ENCODE assay signal across 21 mouse cellular contexts in genomic region chr8:127079244-127079805, GRCm38 (mm10). TPM values are rescaled to one million over a fixed set of nuclear protein-coding genes. Genes with fewer than 3 reads are reported as not detected.
DNase-seq lines count a peak whose midpoint lies in the region; ATAC-seq lines count a peak whose summit lies in the region.
"Had no signal": no experiment of that assay in that cellular context is flagged by ENCODE, and none has a peak within 500 bp of the region (broad histone marks: within the 10 kb centered on the region; RNA-seq: fewer than 3 reads in every experiment).

No protein-coding gene starts in this region.

- peaks cover 84% of the 10 kb centered on the region for H3K4me1 ChIP-seq in heart, embryonic 13.5 days
- peaks cover 3% of the 10 kb centered on the region for H3K4me1 ChIP-seq in midbrain, embryonic 11.5 days (ENCODE audit: control insufficient read depth, insufficient read depth, low read length)
- peaks cover 19% of the 10 kb centered on the region for H3K4me1 ChIP-seq in midbrain, embryonic 16.5 days (ENCODE audit: control insufficient read depth, insufficient read depth, low read length)
- peaks cover 52% of the 10 kb centered on the region for H3K4me1 ChIP-seq in limb, embryonic 10.5 days

- no peaks in the 10 kb centered on the region for H3K36me3 ChIP-seq in heart, embryonic 13.5 days
- H3K36me3 ChIP-seq in midbrain, embryonic 11.5 days (ENCODE audit: control insufficient read depth, insufficient read depth, low read length): no peaks in the 10 kb centered on the region
- no peaks in the 10 kb centered on the region for H3K36me3 ChIP-seq in midbrain, embryonic 16.5 days (ENCODE audit: control insufficient read depth, insufficient read depth, low read length)
- no peaks in the 10 kb centered on the region for H3K36me3 ChIP-seq in limb, embryonic 10.5 days
- H3K36me3 ChIP-seq: heart, embryonic 15.5 days; liver, embryonic 15.5 days had no signal

- no peaks in the 10 kb centered on the region for H3K27me3 ChIP-seq in heart, embryonic 13.5 days (replicated peaks)
- H3K27me3 ChIP-seq in midbrain, embryonic 11.5 days (ENCODE audit: control insufficient read depth, insufficient read depth, low read length): no peaks in the 10 kb centered on the region
- no peaks in the 10 kb centered on the region for H3K27me3 ChIP-seq in midbrain, embryonic 16.5 days (ENCODE audit: control insufficient read depth, insufficient read depth, low read depth, low read length)
- H3K27me3 ChIP-seq in limb, embryonic 10.5 days (ENCODE audit: low read depth, poor library complexity, severe bottlenecking): no peaks in the 10 kb centered on the region
- H3K27me3 ChIP-seq: heart, embryonic 15.5 days; liver, embryonic 15.5 days had no signal

- 47% methylated on average over 5 of the region's 5 CpGs for WGBS in heart, embryonic 13.5 days
- 61% methylated on average over 5 of the region's 5 CpGs for WGBS in midbrain, embryonic 11.5 days
- WGBS in midbrain, embryonic 16.5 days: 46% methylated on average over 5 of the region's 5 CpGs
- 45% methylated on average over 5 of the region's 5 CpGs for WGBS in limb, embryonic 10.5 days

- peak; percentile 42 for DNase-seq in adrenal gland, adult 2 months
- DNase-seq in adrenal gland, postnatal 4 days (ENCODE audit: low spot score in 2 of 2): no peak
- no peak for DNase-seq in heart, postnatal 4 days
- peak; percentile 80 for DNase-seq in midbrain, embryonic 11.5 days (ENCODE audit: low spot score, missing footprints)
- peak; percentile 42 for DNase-seq in limb, embryonic 10.5 days (ENCODE audit: low spot score)
- DNase-seq in kidney, postnatal 14 days: no peak
- DNase-seq: cerebellum, adult 18-20 months; cerebellum, postnatal 25 days; gastrocnemius, adult 2 months; heart, postnatal 36 days; kidney, adult 18-20 months; kidney, postnatal 10 days; left cerebral cortex, postnatal 4 days; liver; thymus, adult 18-20 months had no signal

- H3K27ac ChIP-seq in heart, embryonic 13.5 days (replicated peaks): 0 out of 2 replicates have a peak overlapping the region, but pooled peaks have one; percentile 9
- no peak overlapping the region for H3K27ac ChIP-seq in midbrain, embryonic 11.5 days (ENCODE audit: low read depth, low read length)
- no peak overlapping the region for H3K27ac ChIP-seq in midbrain, embryonic 16.5 days (ENCODE audit: low read length)
- peak overlapping the region; percentile 36; the same call in 1 of the 2 replicates for H3K27ac ChIP-seq in limb, embryonic 10.5 days
- H3K27ac ChIP-seq: gastrocnemius, adult 2 months; heart, embryonic 15.5 days; liver, embryonic 15.5 days; macrophage had no signal

- H3K4me3 ChIP-seq in heart, embryonic 13.5 days: no peak overlapping the region
- H3K4me3 ChIP-seq in midbrain, embryonic 11.5 days (ENCODE audit: low read depth, low read length): no peak overlapping the region
- no peak overlapping the region for H3K4me3 ChIP-seq in midbrain, embryonic 16.5 days (ENCODE audit: low read depth, low read length)
- H3K4me3 ChIP-seq in limb, embryonic 10.5 days: no peak overlapping the region
- H3K4me3 ChIP-seq: gastrocnemius, adult 2 months; heart, embryonic 15.5 days; liver, embryonic 15.5 days had no signal

- no peak overlapping the region for H3K4me2 ChIP-seq in heart, embryonic 13.5 days
- no peak overlapping the region for H3K4me2 ChIP-seq in midbrain, embryonic 11.5 days
- H3K4me2 ChIP-seq in midbrain, embryonic 16.5 days (ENCODE audit: low read length): no peak overlapping the region
- H3K4me2 ChIP-seq: heart, embryonic 15.5 days; liver, embryonic 15.5 days had no signal

- no peak overlapping the region for H3K9ac ChIP-seq in heart, embryonic 13.5 days
- H3K9ac ChIP-seq in midbrain, embryonic 11.5 days (ENCODE audit: low read length): no peak overlapping the region
- H3K9ac ChIP-seq in midbrain, embryonic 16.5 days (ENCODE audit: low read depth, low read length): no peak overlapping the region
- H3K9ac ChIP-seq: heart, embryonic 15.5 days; liver, embryonic 15.5 days had no signal

- ATAC-seq in heart, embryonic 13.5 days (ENCODE audit: extremely low read depth, insufficient number of reproducible peaks, low FRiP score, low TSS enrichment): no peak
- no peak for ATAC-seq in midbrain, embryonic 11.5 days (ENCODE audit: low FRiP score)
- no peak for ATAC-seq in midbrain, embryonic 16.5 days
- ATAC-seq: inflammation-experienced regulatory T-cells, adult 6 months had no signal

- no peaks in the 10 kb centered on the region for H3K9me3 ChIP-seq in heart, embryonic 13.5 days
- no peaks in the 10 kb centered on the region for H3K9me3 ChIP-seq in midbrain, embryonic 11.5 days (ENCODE audit: control insufficient read depth, low read length)
- H3K9me3 ChIP-seq in midbrain, embryonic 16.5 days (replicated peaks; ENCODE audit: control insufficient read depth, low read length, poor library complexity, severe bottlenecking): no peaks in the 10 kb centered on the region
- no peaks in the 10 kb centered on the region for H3K9me3 ChIP-seq in limb, embryonic 10.5 days (replicated peaks)
- H3K9me3 ChIP-seq: heart, embryonic 15.5 days; liver, embryonic 15.5 days had no signal

RNA-seq across cellular contexts. Expression of gene Pard3, which starts 15.6 kb away (rescaled TPM):
- total RNA-seq in adrenal gland, adult 2 months (2021): 10 to 100 TPM; 31.4 to 45.4 TPM
- 39.0 and 56.9 TPM in 2 replicates for polyA plus RNA-seq in adrenal gland, adult 2 months (2012; rRNA removed)
- 10 to 100 TPM; 54.0 to 58.1 TPM for total RNA-seq in adrenal gland, postnatal 4 days (2021)
- 15.0 and 16.1 TPM in 2 replicates for polyA plus RNA-seq in heart, embryonic 13.5 days (2015; fragmentation: Nextera tagmentation; extraction: Ambion mirVana)
- total RNA-seq in heart, postnatal 4 days (2021): 10 to 100 TPM; 41.0 to 42.0 TPM
- 28.3 and 30.4 TPM in 2 replicates for polyA plus RNA-seq in midbrain, embryonic 11.5 days (2014; fragmentation: Nextera tagmentation; extraction: Ambion mirVana)
- 14.5 and 14.6 TPM in 2 replicates for polyA plus RNA-seq in midbrain, embryonic 16.5 days (2015; fragmentation: Nextera tagmentation; extraction: Ambion mirVana)
- 34.4 and 34.8 TPM in 2 replicates for polyA plus RNA-seq in limb, embryonic 10.5 days (2016; fragmentation: Nextera tagmentation; extraction: Ambion mirVana)
- polyA plus RNA-seq: inflammation-experienced regulatory T-cells, adult 6 months; macrophage had no signal

Comparison
In these comparisons a context has a peak if more than half of its experiments do, and no peak if none do; other contexts are left out.
1. DNase-seq: peak in adrenal gland, adult 2 months (single experiment), midbrain, embryonic 11.5 days (single experiment) and limb, embryonic 10.5 days (single experiment); none in adrenal gland, postnatal 4 days (0 of 2), heart, postnatal 4 days (single experiment) and kidney, postnatal 14 days (single experiment).
2. H3K27ac ChIP-seq: peak in heart, embryonic 13.5 days (single experiment) and limb, embryonic 10.5 days (single experiment); none in midbrain, embryonic 11.5 days (single experiment) and midbrain, embryonic 16.5 days (single experiment).